Mouse (Mus musculus): ENCODE data around the gene Rab11b.

Rab11b gene

DNA sequence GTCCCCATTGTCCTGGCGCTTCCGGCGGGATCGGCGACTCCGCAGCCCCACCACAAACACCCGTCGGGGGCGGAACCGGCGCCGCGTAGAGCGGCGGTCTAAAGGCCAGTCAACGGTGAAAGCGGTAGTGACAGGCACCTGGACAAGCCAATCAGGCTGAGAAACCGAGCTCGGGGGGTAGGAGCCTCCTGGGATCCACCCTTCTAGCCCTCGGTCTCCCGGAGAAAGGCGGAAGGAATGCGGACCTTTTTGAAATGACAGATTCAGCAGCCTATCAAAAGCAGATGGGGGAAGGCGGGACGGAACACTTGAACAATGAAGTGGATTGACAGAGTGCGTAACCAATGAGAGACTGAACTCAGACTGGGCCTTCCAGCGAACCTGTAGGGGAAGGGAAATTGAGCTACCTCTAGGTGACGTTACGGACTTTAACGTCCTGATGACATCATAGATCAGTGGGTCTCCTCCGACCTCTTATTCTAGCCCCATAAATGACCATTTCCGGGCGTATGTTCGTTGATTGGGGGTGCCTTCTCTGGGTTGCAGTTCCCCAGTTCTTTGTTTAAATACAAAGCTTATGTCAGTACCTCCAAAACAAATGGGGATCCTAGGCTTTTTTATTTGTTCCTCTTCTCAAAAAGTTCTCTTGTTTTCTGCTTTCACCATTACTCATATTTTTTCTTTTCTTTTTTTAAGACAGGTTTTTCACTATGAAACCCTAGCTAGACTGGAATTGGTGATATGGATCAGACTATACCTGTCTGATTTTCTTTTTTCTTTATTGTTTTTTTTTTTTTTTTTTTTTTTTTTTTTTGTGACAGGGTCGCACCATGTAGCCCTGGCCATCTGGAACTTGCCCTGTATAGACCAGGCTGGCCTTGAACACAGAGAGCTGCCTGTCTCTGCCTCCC lies at the start of gene Rab11b:
Gene Rab11b (minus strand): TSS at position 276 of the 911 bp plus-strand sequence.
- peak; percentile 100 for DNase-seq (ENCODE audit: low read depth, low spot score)

DNA sequence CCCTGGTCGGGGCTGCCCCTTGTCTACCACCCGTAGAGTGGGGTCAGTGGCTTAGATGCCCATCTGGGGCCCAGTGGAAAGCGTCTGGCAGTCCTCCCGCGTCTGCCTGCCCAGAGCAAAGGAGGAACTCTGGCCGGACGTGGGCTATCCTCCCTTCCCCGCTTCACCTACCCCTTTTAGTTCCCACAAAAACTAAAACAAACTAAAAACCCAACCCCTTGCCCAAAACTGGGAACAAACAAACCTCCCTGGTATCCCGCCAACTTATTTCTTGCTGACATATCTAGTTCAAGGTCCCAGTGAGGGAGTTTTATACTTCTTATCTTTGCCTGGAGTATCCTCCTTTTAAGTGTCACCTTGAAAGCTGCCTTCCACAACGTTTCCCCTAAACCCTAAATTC lies 47.9 kb upstream of the Rab11b start:
- DNase-seq (ENCODE audit: low read depth, low spot score): no peak

DNA sequence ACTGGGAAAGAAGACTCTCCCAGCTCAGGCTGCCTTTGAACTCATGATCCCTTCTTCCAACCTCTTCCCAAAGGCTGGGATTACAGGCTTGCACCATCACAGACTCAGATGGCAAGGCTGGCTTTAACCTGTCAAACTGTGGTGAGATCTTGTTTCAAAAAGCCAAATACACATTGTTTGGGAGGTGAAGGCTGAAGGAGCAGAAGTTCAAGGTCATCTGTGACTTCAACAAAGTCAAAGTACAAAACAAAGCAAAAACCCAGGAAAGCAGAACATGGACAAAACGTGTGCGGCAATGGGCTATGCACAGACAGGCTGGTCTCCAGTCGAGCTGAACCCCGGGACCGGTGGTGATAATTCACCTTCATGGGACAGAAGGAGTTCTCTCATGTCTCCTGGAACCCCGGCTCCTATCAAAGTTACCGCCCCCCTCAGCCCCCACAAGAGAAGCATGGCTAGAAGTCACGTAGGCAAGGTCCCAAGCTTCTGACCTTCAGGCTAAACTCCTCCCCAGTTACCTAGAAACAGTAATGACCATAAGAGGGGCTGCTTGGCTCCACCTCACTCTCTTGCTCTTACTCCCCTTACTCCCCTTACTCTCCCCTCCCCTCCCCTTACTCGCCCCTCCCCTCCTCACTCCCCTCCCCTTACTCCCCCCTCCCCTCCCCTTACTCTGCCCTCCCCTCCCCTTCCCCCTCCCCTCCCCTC lies 47.0 kb upstream of the Rab11b start:
- no peak for DNase-seq (ENCODE audit: low read depth, low spot score)

DNA sequence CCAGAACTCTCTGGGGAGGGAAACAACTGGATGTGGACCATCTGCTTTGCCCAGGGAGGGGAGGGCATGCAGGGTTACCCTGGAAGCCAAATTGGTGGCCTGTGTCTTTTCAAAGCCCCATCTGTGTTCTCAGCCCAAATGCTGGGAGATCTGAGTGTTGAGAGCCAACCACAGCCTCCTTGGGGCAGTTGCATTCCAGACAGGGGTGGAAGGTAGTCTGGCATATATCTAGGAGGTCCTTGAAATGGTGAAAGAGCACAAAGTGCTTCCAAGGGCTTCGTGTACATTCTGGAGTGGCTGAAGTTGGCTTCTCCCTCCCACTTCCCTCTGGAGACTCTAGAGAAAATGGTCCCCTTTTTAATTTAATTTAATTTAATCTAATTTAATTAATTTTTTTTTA lies 44.4 kb upstream of the Rab11b start:
- DNase-seq (ENCODE audit: low read depth, low spot score): no peak

DNA sequence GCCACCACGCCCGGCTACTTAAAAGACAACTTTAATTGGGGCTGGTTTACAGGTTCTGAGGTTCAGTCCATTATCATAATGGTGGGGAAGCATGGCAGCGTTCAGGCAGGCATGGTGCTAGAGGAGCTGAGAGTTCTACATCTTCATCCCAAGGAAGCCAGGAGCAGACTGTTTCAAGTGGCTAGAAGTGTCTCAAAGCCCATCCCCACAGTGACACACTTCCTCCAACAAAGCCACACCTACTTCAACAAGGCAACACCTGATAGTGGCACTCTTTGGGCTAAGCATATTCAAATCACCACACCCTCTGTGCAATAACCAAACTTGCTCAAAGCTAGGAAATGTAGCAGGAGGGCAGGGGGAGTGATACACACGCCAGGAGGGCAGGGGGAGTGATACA lies 43.9 kb upstream of the Rab11b start:
- no peak for DNase-seq (ENCODE audit: low read depth, low spot score)

DNA sequence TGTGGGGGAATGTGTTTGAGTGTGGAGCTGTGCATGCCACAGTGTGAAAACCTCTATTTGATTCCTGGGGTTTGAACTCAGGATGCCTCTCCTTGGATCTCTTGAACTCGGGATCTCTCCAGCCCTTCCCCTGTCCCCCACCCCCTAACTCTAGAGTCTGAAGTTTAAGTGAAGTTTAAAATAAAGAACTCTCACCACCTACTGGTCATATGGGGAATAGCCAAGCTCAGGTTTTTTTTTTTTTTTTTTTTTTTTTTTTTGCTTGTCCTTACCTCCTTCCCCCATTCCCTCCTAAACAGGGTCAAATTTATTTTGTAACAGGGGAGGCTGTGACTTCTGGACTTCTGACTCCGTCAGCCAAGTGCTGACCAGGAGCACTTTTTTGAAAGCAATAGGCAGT lies 41.9 kb upstream of the Rab11b start:
- DNase-seq (ENCODE audit: low read depth, low spot score): no peak

DNA sequence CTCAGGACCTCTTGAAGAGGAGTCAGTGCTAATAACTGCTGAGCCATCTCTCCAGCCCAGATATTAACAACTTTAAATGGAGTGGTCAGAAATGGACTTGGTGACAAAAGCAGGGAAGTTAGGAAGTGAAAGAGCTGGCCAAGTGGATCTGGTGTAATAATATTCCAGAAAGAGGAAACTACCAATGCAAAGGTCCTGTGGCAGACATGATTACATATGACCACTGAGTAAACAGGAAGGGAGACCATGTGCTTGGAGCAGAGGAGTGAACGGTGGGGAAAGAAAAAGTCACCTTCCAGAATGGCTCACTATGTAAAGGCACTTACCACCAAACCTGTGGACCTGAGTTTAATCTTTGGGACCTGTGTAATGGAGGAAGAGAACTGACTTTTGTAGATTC lies 38.9 kb upstream of the Rab11b start:
- DNase-seq (ENCODE audit: low read depth, low spot score): no peak

DNA sequence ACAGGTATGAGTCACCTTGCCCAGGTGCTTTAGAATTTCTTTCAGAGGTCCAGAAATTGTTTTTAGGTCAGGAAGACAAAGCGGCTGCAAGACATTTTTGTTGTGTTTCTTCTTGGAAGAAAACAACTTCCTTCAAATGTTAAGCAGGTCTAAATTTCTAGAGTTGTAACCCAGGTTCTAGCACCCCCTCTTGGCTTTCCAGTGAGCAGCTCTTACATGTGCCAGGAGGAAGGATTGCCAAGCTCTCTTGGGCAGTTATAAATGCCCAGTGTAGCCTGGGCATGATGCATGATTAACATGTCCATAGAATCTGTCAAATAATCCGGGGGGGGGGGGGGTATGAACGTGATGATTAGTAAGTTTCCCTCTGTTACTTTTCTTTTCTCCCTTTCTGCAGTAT lies 38.0 kb upstream of the Rab11b start:
- no peak for DNase-seq (ENCODE audit: low read depth, low spot score)

DNA sequence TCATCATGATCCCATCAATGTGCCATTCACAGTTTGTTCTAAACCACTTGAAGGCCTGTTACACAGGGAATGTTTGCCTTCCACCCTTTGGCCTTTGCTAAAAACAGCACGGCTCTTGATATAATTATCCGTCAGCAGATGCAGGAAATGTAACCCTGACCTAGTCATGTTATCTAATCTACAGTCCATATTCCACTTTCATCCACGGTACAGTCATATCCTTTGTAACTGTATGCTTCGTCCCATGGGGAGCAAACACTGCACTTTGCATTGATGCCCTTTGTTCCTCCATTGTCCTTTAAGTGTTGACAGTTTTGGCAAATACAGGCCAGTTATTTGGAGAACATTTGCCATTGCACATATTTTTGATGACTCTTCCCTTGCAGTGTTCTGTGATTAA lies 28.4 kb upstream of the Rab11b start:
- no peak for DNase-seq (ENCODE audit: low read depth, low spot score)

DNA sequence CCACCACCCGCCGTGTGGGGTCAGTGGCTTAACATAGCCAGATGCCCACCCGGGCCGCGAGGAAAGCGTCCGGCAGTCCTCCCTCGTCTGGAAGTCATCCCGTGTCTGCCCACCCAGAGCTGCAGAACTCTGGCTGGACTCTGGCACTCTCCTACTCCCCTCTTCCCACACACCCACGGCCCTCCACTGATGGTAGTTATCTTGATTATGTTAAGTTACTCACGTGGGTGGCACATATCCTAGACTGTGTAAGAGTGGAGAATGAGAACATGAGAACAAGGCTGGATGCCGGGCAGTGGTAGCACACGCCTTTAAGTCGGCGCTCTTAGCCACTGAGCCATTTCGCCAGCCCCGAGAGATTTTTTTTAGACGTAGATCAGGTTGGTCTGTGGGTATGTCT lies 26.0 kb upstream of the Rab11b start:
- DNase-seq (ENCODE audit: low read depth, low spot score): no peak

DNA sequence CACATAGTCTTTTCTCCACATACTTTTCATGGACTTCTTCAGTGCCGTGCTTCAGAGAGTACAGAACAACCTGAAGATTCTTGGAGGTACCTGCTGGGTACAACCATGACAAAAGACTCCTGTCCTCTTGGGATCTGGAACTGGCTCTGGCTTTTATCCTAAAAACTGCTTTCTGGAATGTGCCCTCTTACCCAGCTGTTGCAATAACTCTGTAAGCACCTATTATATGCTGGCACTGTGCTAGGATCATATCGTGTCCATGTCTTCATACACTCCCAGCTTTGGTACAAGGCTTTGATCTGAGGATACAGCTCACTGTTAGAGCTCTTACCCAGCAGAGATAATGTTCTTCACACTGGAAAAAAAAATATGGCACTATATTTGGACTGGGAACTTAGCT lies 24.6 kb upstream of the Rab11b start:
- no peak for DNase-seq (ENCODE audit: low read depth, low spot score)

DNA sequence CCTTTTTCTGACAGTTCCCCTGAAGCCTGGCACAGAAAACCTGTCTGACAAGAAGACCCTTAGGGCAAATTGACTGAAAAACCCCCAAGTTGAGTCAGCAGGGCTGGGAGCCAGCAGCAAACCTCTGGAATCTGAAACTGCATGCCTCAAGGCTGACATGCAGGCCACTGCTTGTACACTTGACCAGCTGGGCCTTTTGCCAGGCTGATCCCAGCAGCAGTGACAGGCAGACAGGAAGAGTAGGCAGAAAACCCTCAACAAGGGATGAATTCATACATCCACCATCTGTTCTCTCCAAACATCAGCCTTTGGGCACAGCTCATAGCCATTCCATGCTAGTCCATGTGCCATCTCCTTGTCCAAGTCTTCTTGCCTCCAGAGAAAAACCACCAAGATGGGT lies 23.1 kb upstream of the Rab11b start:
- DNase-seq (ENCODE audit: low read depth, low spot score): no peak

DNA sequence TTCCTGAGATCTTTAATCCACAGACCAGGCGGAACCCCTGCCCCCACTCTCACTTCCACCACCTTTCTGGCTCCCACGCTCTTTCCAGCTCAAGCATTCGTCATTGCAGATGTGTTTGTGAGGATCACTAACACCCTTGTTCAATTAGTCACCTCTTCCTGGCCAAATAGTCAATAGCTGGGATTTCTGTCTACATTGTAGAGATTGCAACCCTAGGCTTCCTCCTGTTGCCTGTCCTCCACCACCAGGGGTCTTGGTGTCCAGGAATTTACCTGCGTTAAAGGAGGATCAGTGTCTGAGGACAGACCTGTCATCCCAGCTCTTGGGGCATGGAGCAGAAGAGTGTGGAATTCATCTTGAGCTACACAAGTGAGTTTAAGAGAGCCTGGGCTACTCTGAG lies 21.7 kb upstream of the Rab11b start:
- no peak for DNase-seq (ENCODE audit: low read depth, low spot score)

DNA sequence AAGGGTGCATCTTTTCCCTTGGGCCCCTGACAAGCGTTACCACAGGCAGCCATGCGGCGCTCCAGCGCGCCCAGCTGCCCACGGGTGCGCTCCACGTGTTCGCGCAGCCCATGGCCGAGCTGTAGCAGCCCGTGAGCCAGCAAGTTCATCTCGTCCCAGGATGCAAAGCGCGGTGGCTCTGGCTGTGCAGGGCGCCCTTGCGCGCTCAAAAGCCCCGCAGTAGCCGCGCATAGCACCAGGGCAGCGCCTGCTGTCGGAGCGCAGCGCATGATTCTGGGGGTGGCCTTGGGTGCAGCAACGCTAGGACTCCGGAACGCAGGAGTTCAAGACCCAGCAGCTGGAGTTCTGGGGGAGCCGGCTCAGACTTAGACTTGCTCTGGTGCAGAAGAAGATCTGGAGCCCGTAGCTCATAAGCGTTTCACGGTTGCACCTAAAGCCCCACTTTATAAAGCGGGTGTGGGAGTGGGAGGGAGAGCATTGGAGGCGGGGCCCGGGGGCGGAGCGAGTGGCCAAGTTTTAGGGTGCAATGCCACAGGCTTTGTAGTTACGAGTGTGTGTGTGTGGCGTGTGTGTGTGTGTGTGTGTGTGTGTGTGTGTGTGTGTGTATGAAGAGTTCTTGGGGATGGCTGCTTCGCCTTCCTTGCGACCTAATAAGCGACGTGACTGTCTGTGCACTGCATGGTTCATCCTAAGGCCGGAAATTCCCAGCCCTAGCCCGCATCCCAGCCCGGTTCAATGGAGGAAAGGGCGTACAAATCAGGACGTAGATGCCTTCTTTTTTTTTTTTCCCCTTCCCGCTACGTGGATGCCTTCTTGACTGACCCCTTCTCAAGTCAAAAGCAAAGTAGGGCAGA lies 21.0 kb upstream of the Rab11b start, which contains the start of gene Angptl4:
Gene Angptl4 (minus strand): TSS at position 707 of the 854 bp plus-strand sequence.
- DNase-seq (ENCODE audit: low read depth, low spot score): no peak

DNA sequence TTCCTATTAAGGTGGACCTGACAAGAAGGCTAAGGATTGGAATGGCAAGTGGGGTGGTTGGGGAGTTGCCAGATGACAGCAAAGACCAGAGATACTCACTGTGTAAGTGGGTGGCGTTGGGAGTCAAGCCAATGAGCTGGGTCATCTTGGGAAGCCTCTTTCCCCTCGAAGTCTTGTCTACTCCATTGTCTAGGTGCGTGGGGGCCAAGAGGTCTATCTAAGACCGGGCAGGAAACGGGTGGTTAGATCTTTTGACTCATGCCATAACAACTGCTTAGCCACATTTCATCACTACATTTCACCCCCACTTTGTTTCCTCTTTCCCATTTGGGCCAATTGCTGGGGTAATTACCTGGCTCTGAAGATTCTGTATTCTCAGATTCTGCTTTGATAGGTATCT lies 20.1 kb upstream of the Rab11b start:
- DNase-seq (ENCODE audit: low read depth, low spot score): no peak

DNA sequence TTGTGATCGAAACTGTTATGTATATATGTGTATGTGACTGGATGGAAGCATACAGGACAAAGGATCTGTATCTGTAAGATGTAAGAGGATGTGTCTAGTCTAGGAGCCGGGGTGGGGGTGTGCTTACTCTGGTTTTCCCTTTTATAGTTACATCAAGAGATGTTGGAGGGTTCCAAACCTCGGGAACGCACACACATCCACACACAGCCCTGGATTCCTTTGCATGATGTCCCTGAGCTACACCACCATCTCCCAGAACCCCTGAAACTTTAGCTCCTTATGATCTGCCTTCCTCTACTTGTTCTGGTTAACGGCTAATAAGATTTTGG lies 19.6 kb upstream of the Rab11b start:
- DNase-seq (ENCODE audit: low read depth, low spot score): no peak

DNA sequence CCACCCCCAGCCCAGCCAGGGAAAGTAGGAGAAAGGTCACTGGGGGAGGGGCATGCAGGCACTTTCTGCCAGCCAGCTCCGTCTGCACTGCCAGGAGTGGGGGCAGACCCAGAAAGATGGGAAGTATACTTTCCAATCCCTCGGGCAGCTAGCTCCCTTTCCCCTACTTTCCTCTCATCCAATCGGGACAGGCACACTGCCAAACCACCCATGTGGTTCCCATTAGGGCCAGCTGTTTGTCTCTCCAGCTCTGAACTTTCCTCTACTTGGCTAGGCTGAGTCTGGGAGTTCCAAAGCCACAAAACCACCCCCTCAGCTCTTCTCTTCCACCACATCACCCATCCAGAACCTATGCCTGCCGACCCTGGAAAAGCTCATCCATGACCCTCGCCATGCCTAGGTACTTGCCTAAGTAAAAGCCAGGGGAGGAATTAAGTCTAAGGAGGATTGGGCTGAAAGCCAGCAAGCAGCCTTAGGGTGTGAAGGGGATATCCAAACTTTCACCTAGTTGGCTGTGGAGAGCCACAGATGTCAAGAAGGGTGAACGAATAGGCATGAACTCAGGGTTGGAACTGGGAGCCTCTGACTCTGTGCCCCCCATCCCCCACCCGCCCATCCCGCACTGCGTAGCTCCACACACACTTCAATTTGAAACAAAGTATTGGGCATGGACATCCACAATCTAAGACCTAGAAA lies 19.1 kb upstream of the Rab11b start:
- DNase-seq (ENCODE audit: low read depth, low spot score): no peak

DNA sequence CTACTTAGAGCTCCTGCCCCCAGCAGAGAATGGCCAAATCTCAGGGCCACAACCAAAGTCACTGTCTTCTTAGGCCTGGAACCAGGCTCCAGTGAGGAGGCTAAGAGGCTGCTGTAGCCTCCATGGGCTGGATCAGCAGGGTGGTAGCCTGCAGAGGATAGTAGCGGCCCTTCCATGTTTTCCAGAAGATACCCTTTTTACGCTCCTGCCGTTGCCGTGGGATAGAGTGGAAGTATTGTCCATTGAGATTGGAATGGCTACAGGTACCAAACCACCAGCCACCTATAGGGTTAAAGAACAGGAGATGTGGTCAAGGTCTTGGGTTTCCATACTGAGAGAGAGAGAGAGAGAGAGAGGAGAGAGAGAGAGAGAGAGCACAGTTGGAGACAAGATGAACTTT lies 15.0 kb upstream of the Rab11b start:
- DNase-seq (ENCODE audit: low read depth, low spot score): no peak

DNA sequence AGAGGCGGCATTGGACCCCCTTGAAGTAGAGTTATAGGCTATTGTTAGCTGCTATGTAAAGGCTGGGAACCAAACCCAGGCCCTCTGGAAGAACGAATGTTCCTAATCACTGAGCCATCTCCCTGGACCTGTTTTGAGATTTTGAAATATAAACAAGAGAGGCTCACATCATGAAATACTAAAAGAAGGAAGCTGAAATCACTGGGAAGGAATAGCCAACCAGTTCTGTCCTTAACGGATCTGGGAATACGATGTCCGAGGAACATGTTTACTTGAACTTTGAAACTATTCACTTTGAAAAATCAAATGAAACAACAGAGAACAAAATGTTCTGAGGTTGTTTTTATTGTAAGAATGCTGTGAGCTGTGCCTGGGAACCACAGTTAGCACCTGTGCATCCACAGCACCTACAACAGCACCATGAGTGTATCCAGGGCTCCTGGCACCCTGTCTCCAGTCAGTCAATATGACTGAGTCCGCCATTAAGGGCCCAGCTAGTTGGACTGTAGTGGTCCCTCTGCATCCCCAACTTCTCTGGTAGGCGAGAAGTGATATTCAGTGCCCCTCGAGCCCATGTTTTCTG lies 14.3 kb upstream of the Rab11b start:
- no peak for DNase-seq (ENCODE audit: low read depth, low spot score)

DNA sequence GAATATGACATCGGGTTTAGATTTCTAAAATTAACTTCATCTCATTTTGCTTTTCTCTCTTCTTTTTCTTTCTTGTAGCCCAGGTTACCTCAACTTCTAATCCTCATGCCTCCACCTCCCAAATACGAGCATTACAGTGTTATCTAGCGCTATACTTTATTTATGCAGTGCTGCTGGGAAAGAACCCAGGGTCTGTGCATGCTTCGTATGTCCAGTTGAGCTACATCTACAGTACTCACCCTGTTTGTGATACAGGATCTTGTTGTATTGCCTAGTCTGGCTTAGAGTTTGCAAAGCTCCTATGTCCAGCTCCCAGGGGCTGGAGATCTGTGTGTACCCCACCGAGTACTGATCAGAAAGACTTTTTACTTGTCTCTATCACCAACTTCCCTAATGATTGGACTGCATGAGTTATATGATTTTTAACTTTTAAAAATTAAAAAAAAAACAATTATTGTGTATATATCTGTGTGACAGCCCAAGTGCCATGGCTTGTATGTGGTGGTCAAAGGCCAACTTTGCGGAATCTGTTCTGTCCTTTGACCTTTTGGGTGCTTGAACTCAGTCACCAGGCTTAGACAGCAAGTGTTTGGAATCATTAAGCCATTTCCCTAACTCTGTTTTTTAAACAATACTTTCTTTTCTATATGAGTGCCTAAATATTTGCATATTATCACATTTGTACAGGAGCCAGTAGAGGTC lies 13.7 kb upstream of the Rab11b start:
- DNase-seq (ENCODE audit: low read depth, low spot score): no peak

DNA sequence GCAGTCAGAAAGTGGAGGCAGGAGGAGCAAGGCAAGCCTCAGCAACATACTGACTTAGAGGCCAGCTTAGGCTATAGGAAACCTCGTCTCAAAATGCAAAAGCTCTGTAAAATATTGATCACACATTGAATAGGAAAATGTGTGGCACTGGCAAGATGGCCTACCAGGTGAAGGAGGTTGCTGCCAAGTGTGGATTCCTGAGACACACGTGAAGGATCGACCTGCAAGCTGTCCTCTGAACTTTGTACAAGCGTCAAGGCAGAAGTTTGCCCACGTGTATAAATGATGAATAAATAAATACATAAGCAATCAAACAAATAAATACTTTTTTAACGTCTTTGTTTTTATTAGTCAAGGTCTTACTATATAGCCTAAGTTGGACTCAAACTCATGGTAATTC lies 13.1 kb upstream of the Rab11b start:
- DNase-seq (ENCODE audit: low read depth, low spot score): no peak

Measured in brain, embryonic 18.5 days (tissue).